Mouse (Mus musculus): Measurements from ENCODE around the gene Gimap3.

GRCm38 (mm10) chr6:48815013-48815412, 44.4 kb upstream of the Gimap3 start:
- no peak for TF ChIP-seq POLR2A (IDR thresholded peaks at IDR 0.05; ENCODE audit: low read depth, low read length)
- no peak for TF ChIP-seq CTCF (IDR thresholded peaks at IDR 0.05; ENCODE audit: extremely low read depth, insufficient read depth, insufficient read length, insufficient replicate concordance)
